Mouse (Mus musculus) brain, embryonic 18.5 days (tissue): ENCODE results near the gene Gprc6a.

Source experiments
- DNase-seq: peaks from one replicate; pipeline ENCODE4 v3.0.0-alpha.2; 2012; ENCODE audit warnings: low read depth, low spot score

Gene Gprc6a

GRCm38 (mm10) chr10:51631411-51632136 is at the start of gene Gprc6a:
Gene Gprc6a (minus strand): TSS chr10:51631461.
- no peak for DNase-seq

GRCm38 (mm10) chr10:51678251-51678639 is 47.0 kb upstream of the Gprc6a start:
- no peak for DNase-seq

GRCm38 (mm10) chr10:51677548-51678250 is 46.4 kb upstream of the Gprc6a start, which contains the start of gene Rfx6:
Gene Rfx6 (plus strand): TSS chr10:51677756.
- DNase-seq, result peak; percentile 8

- DNase-seq, result no peak
Observed at GRCm38 (mm10) chr10:51672082-51672779, 41.0 kb upstream of the Gprc6a start.

GRCm38 (mm10) chr10:51671583-51671982 is 40.3 kb upstream of the Gprc6a start:
- DNase-seq, result no peak

GRCm38 (mm10) chr10:51669334-51669733 is 38.1 kb upstream of the Gprc6a start:
- DNase-seq, result no peak

GRCm38 (mm10) chr10:51657324-51657723 is 26.1 kb upstream of the Gprc6a start:
- DNase-seq, result no peak

GRCm38 (mm10) chr10:51649506-51650221 is 18.4 kb upstream of the Gprc6a start:
- DNase-seq, result no peak

GRCm38 (mm10) chr10:51621193-51621592 is 10.1 kb downstream of the Gprc6a start:
- DNase-seq, result no peak

GRCm38 (mm10) chr10:51620126-51620525 is 11.1 kb downstream of the Gprc6a start:
- no peak for DNase-seq

GRCm38 (mm10) chr10:51618538-51618937 is 12.7 kb downstream of the Gprc6a start:
- no peak for DNase-seq

GRCm38 (mm10) chr10:51614826-51615590 is 16.3 kb downstream of the Gprc6a start:
- DNase-seq, result no peak

GRCm38 (mm10) chr10:51613421-51613820 is 17.8 kb downstream of the Gprc6a start:
- DNase-seq, result no peak

- no peak for DNase-seq
Observed at GRCm38 (mm10) chr10:51611969-51612682, 19.1 kb downstream of the Gprc6a start.

- no peak for DNase-seq
Observed at GRCm38 (mm10) chr10:51609741-51610425, 21.4 kb downstream of the Gprc6a start.

GRCm38 (mm10) chr10:51596928-51597635 is 34.2 kb downstream of the Gprc6a start:
- DNase-seq, result no peak

GRCm38 (mm10) chr10:51595001-51595931 is 36.0 kb downstream of the Gprc6a start:
- peak; percentile 45 for DNase-seq

GRCm38 (mm10) chr10:51591574-51591973 is 39.7 kb downstream of the Gprc6a start:
- DNase-seq, result no peak
